Mouse (Mus musculus): ENCODE results near the gene Xpo5. TPM values are rescaled to one million over a fixed set of nuclear protein-coding genes. Genes with fewer than 3 reads are reported as not detected.
A peak's percentile ranks its signal among the peaks of the same experiment; 100 is the strongest.

Xpo5 gene
- polyA plus RNA-seq, 1 experiment from 2014 or later = 61.5 TPM

DNA sequence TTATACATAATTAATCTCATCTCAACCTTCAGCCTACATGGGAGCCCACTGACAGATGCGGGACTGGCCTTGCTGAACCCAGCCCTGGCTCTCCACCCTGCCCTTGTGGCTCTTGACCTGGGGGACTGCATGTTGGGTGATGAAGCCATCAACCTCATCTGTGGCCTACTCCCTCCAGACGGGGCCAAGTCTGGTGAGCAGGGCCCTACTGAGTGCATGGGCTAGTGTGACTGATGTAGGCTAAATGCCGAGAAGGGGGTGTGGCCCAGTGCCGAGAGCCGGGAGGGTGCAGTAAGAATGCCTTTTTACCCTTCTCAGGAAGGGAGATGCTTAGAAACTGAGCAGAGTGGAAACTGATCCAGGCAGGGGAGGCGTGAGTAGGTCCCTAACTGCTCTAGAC is 52.6 kb downstream of the Xpo5 start:
- H3K9ac ChIP-seq (ENCODE audit: low read depth, low read length) = no peak overlapping the region
- WGBS = 29% methylated on average over 6 of the region's 6 CpGs
- H3K36me3 ChIP-seq (ENCODE audit: control insufficient read depth, insufficient read depth, low read length) = peaks cover 53% of the 10 kb centered on the region
- peaks cover 13% of the 10 kb centered on the region for H3K27me3 ChIP-seq (ENCODE audit: control insufficient read depth, insufficient read depth, low read length)
- no peak overlapping the region for H3K4me3 ChIP-seq (ENCODE audit: low read length)
- no peak overlapping the region for H3K27ac ChIP-seq (ENCODE audit: low read depth, low read length)
- no peak overlapping the region for H3K4me2 ChIP-seq (replicated peaks; ENCODE audit: low read depth, low read length)
- H3K9me3 ChIP-seq (ENCODE audit: control insufficient read depth, low read length) = no peaks in the 10 kb centered on the region
- no peak for ATAC-seq (ENCODE audit: low FRiP score, low TSS enrichment)
- peaks cover 9% of the 10 kb centered on the region; the same call in 1 of the 2 replicates for H3K4me1 ChIP-seq (ENCODE audit: control insufficient read depth, insufficient read depth, low read length)

DNA sequence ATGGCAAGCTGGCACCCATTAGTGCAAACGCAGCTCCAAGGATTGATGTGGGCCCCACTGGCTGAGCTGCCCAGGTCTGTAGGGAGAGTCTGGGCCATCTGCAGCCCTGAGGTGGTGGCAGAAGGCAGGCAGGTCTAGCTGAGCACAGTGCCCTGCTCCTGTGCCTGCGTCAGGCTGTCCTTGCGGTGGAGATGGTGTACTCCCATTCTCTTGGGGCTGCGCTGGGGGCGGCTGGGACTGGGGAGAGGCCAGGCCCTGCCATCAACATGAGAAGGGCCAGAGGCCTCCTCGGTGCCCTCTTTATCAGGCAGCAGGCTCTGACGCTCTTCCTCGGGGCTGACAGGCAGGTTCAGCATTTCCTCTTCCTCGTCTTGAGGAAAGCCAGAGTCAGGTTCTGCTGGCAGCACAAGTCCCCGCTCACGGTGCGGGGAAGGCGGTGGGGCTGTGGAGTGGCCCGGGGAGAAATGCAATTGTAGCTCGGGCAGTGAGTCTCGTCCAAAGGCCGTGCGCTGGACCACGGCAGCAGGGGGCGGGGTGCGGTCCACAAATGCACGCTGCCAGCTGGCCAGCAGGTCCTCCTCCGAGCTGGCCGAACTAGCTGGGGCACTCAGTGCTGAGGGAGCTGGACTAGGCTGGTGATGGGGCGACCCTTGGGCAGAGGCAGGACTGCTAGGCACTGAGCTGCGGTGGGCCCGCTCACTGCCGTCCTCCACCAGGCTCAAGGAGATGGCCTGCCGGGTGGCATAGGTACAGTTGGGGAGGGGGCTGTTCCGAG is 55.9 kb downstream of the Xpo5 start:
- Histone ChIP-seq H3K36me3 (ENCODE audit: control insufficient read depth, insufficient read depth, low read length) (peaks cover 64% of the 10 kb centered on the region), H3K9me3 (ENCODE audit: control insufficient read depth, low read length) (no peaks in the 10 kb centered on the region), H3K4me1 (ENCODE audit: control insufficient read depth, insufficient read depth, low read length) (peaks cover 5% of the 10 kb centered on the region; the same call in 1 of the 2 replicates), H3K4me3 (ENCODE audit: low read length) (no peak overlapping the region), H3K27me3 (ENCODE audit: control insufficient read depth, insufficient read depth, low read length) (peaks cover 13% of the 10 kb centered on the region), H3K27ac (ENCODE audit: low read depth, low read length) (no peak overlapping the region), H3K4me2 (replicated peaks; ENCODE audit: low read depth, low read length) (no peak overlapping the region), H3K9ac (ENCODE audit: low read depth, low read length) (no peak overlapping the region)
- WGBS = 77% methylated on average over 30 of the region's 30 CpGs
- no peak for ATAC-seq (ENCODE audit: low FRiP score, low TSS enrichment)

DNA sequence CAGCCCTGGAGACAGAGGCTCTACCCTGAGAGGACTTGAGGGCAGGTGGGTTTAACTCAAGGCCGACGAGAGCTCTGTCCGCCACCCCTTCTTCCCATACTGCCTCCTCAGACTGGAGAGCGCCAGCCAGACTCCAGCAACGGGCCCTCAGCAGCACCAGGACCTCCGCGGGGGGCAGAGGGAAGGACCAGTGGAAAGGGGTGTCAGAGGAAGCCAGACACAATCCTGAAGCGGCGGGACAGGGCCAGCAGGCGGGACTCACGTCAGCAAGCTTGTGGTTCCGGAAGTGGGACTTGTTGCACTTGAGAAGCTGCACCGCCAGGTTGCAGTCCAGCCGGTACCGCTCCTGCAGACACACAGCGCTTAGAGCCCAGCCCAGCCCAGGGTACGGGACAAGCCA is 57.1 kb downstream of the Xpo5 start:
- no peak overlapping the region for H3K27ac ChIP-seq (ENCODE audit: low read depth, low read length)
- no peak overlapping the region for H3K9ac ChIP-seq (ENCODE audit: low read depth, low read length)
- H3K9me3 ChIP-seq (ENCODE audit: control insufficient read depth, low read length) = no peaks in the 10 kb centered on the region
- H3K4me3 ChIP-seq (ENCODE audit: low read length) = no peak overlapping the region
- H3K4me1 ChIP-seq (ENCODE audit: control insufficient read depth, insufficient read depth, low read length) = no peaks in the 10 kb centered on the region
- ATAC-seq (ENCODE audit: low FRiP score, low TSS enrichment) = no peak
- H3K4me2 ChIP-seq (replicated peaks; ENCODE audit: low read depth, low read length) = no peak overlapping the region
- H3K36me3 ChIP-seq (ENCODE audit: control insufficient read depth, insufficient read depth, low read length) = peaks cover 77% of the 10 kb centered on the region
- WGBS = 90% methylated on average over 17 of the region's 17 CpGs
- peaks cover 6% of the 10 kb centered on the region; the same call in 1 of the 2 replicates for H3K27me3 ChIP-seq (ENCODE audit: control insufficient read depth, insufficient read depth, low read length)

DNA sequence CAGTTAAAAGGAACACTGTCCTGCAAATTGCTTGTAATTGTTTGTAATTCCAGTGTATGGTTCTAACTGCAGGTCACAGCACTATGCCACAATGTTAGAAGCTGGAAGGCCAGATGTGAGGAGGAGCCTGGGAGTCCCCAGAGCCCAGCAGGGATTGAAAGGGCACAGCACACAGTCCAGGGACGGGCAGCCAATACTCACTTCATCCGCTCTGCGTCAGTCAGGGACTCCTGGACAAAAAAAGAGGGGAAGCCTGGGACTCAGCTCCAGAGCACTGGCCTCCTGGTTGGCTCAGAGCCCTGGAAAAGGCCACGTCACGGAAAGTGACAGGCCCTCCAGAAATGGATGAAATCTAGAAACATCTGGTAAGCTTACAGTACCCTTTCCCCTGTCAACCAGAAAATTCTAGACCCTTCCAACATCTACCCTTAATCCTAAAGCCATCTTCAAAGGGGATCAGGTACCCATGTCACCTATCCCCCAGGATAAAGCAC is 59.7 kb downstream of the Xpo5 start:
- H3K4me3 ChIP-seq (ENCODE audit: low read length) = no peak overlapping the region
- no peaks in the 10 kb centered on the region for H3K27me3 ChIP-seq (ENCODE audit: control insufficient read depth, insufficient read depth, low read length)
- no peak overlapping the region for H3K4me2 ChIP-seq (replicated peaks; ENCODE audit: low read depth, low read length)
- no peaks in the 10 kb centered on the region for H3K9me3 ChIP-seq (ENCODE audit: control insufficient read depth, low read length)
- H3K36me3 ChIP-seq (ENCODE audit: control insufficient read depth, insufficient read depth, low read length) = peaks cover 92% of the 10 kb centered on the region
- WGBS = 97% methylated on average over 5 of the region's 5 CpGs
- H3K4me1 ChIP-seq (ENCODE audit: control insufficient read depth, insufficient read depth, low read length) = peaks cover 7% of the 10 kb centered on the region; the same call in 1 of the 2 replicates
- no peak overlapping the region for H3K9ac ChIP-seq (ENCODE audit: low read depth, low read length)
- H3K27ac ChIP-seq (ENCODE audit: low read depth, low read length) = no peak overlapping the region
- no peak for ATAC-seq (ENCODE audit: low FRiP score, low TSS enrichment)

DNA sequence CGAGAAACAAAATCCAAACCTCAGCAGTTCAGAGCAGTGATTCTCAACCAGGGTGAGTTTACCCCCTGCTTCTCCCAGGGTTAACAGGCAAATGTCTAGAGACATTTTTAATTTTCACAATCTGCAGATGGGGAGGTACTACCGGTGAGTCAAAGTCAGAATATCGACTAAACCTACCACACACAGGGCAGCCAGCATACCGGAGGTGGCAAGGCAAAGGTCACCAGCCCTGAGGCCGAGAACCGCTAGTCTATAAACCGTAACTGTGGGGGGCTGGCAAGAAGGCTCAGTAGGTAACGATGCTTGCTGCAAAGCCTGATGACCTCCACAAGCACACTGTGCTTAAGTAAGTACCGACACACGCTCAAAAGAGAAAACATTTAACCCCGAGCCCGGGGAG is 62.9 kb downstream of the Xpo5 start:
- ATAC-seq (ENCODE audit: low FRiP score, low TSS enrichment) = no peak
- no peak overlapping the region for H3K4me2 ChIP-seq (replicated peaks; ENCODE audit: low read depth, low read length)
- H3K9me3 ChIP-seq (ENCODE audit: control insufficient read depth, low read length) = no peaks in the 10 kb centered on the region
- H3K9ac ChIP-seq (ENCODE audit: low read depth, low read length) = no peak overlapping the region
- no peak overlapping the region for H3K27ac ChIP-seq (ENCODE audit: low read depth, low read length)
- no peaks in the 10 kb centered on the region for H3K27me3 ChIP-seq (ENCODE audit: control insufficient read depth, insufficient read depth, low read length)
- H3K4me1 ChIP-seq (ENCODE audit: control insufficient read depth, insufficient read depth, low read length) = peaks cover 7% of the 10 kb centered on the region; the same call in 1 of the 2 replicates
- WGBS = 87% methylated on average over 12 of the region's 12 CpGs
- H3K36me3 ChIP-seq (ENCODE audit: control insufficient read depth, insufficient read depth, low read length) = peaks cover 77% of the 10 kb centered on the region
- H3K4me3 ChIP-seq (ENCODE audit: low read length) = no peak overlapping the region

DNA sequence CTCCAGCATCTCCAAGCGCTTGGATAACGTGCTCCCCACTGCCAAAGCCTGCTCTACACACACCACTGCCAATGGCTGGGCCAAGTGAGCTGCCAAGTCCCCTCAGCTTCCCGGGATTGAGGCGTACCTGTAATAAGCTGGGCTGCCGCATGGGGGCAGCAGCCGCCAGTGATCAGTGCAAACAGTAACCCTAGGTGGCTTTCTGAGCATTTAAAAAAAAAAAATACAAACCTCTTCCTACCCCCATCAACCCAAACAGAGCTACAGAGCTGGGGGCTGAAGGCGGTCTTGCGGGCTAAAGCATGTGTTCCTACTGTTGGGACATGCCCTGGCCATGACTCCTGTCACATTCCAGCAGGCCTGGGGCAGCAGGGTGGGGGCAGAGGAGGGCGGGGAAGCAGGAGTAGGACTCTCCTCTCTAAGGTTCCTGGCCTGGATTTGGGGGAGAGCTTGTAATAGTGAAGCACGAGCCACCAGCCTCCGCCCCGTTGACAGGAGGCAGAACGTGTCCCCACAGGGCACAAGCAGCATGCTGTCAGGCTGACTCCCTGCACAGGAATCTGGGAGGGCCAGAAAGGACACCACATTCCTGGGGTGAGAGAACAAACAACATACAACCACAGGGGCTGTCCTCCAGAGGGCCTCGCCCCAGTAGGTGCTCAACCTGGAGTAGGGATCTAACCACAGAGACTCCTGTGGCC is 63.5 kb downstream of the Xpo5 start:
- Histone ChIP-seq H3K27me3 (ENCODE audit: control insufficient read depth, insufficient read depth, low read length) (no peaks in the 10 kb centered on the region), H3K4me1 (ENCODE audit: control insufficient read depth, insufficient read depth, low read length) (peaks cover 7% of the 10 kb centered on the region; the same call in 1 of the 2 replicates), H3K4me3 (ENCODE audit: low read length) (no peak overlapping the region), H3K9me3 (ENCODE audit: control insufficient read depth, low read length) (no peaks in the 10 kb centered on the region), H3K9ac (ENCODE audit: low read depth, low read length) (no peak overlapping the region), H3K27ac (ENCODE audit: low read depth, low read length) (no peak overlapping the region), H3K4me2 (replicated peaks; ENCODE audit: low read depth, low read length) (no peak overlapping the region), H3K36me3 (ENCODE audit: control insufficient read depth, insufficient read depth, low read length) (peaks cover 77% of the 10 kb centered on the region)
- WGBS = 21% methylated on average over 14 of the region's 14 CpGs
- peak; percentile 61; the same call in 1 of the 2 replicates for ATAC-seq (ENCODE audit: low FRiP score, low TSS enrichment)

DNA sequence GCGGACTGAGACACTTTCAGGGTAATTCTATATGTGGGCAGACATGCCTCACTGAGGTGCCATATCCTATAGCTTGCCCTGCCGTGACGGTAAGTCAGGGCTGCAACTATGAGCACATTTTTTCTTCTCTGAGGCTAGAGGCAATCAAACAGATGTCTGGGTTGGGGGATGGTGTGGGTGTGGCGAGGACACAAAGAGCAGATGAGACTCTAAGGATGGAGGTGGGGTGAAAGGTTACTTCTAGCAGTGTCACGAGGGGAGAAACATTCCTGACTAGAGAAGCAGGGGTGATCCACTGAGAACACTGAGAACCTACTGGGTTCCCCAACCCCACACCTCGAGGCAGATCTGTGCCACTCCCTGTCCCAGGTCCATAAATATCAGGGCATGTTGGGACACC is 64.4 kb downstream of the Xpo5 start:
- Histone ChIP-seq H3K4me2 (replicated peaks; ENCODE audit: low read depth, low read length) (no peak overlapping the region), H3K9ac (ENCODE audit: low read depth, low read length) (no peak overlapping the region), H3K4me1 (ENCODE audit: control insufficient read depth, insufficient read depth, low read length) (peaks cover 7% of the 10 kb centered on the region; the same call in 1 of the 2 replicates), H3K27me3 (ENCODE audit: control insufficient read depth, insufficient read depth, low read length) (no peaks in the 10 kb centered on the region), H3K4me3 (ENCODE audit: low read length) (no peak overlapping the region), H3K9me3 (ENCODE audit: control insufficient read depth, low read length) (no peaks in the 10 kb centered on the region), H3K27ac (ENCODE audit: low read depth, low read length) (no peak overlapping the region), H3K36me3 (ENCODE audit: control insufficient read depth, insufficient read depth, low read length) (peaks cover 77% of the 10 kb centered on the region)
- no peak for ATAC-seq (ENCODE audit: low FRiP score, low TSS enrichment)
- 41% methylated on average over 6 of the region's 6 CpGs for WGBS

DNA sequence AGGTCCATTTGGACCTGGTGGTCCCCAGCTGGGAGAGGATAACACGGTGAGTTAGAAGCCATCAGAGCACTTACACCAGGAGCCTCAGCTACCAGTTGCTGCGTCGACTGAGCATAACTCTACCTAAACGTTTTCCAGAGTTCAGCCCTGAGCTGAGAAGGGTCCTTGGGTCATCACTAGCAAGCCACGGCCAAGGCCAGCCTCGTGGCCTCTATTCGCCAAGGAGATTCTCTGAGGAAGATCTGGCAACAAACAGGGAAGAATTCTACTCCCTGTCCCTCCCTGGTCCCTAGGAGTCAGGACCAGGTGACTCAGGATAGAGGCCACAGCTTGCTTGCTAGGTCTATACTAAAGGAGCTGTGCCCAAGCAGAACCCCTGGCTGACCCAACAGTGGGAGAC is 64.9 kb downstream of the Xpo5 start:
- Histone ChIP-seq H3K9me3 (ENCODE audit: control insufficient read depth, low read length) (no peaks in the 10 kb centered on the region), H3K27me3 (ENCODE audit: control insufficient read depth, insufficient read depth, low read length) (no peaks in the 10 kb centered on the region), H3K4me3 (ENCODE audit: low read length) (no peak overlapping the region), H3K4me2 (replicated peaks; ENCODE audit: low read depth, low read length) (no peak overlapping the region), H3K4me1 (ENCODE audit: control insufficient read depth, insufficient read depth, low read length) (peaks cover 7% of the 10 kb centered on the region; the same call in 1 of the 2 replicates), H3K9ac (ENCODE audit: low read depth, low read length) (peak overlapping the region; percentile 7; the same call in 1 of the 2 replicates), H3K36me3 (ENCODE audit: control insufficient read depth, insufficient read depth, low read length) (peaks cover 75% of the 10 kb centered on the region), H3K27ac (ENCODE audit: low read depth, low read length) (no peak overlapping the region)
- WGBS = 81% methylated on average over 7 of the region's 7 CpGs
- ATAC-seq (ENCODE audit: low FRiP score, low TSS enrichment) = no peak

Data from kidney, embryonic 14.5 days (tissue).